Mouse (Mus musculus): ENCODE results near the gene Gm45837.

DNA sequence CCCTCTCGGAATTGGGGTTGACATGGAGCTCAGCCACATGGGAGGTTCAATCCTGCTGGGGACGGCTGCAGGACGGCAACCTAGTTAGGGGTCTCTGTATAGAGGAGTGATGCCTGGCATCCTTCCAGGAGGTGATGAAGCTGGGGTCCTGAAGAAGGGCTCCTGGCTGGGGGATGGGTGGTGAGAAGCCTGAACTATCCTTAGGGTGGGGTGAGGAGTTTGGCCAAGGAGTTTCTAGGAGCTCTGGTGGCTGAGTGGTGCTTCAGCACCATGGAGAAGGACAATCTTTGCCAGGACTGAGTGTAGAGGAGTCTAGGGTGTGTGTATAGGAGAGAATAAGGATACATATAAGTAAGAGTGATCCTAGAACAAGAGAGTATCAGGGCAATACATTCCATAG lies 11.4 kb downstream of the Gm45837 start:
- TF ChIP-seq SRF (IDR thresholded peaks at IDR 0.05; ENCODE audit: control insufficient read depth, insufficient read length, low read depth) (no peak), POLR2A (IDR thresholded peaks at IDR 0.05; ENCODE audit: insufficient read length, low read depth) (no peak), REST (IDR thresholded peaks at IDR 0.05; ENCODE audit: insufficient read depth, insufficient read length) (peak; percentile 67), TCF12 (IDR thresholded peaks at IDR 0.05; ENCODE audit: insufficient read depth, poor library complexity, severe bottlenecking) (no peak), USF1 (IDR thresholded peaks at IDR 0.05; ENCODE audit: low read depth) (no peak)
